Mouse (Mus musculus) MEL (cell line): ENCODE results near the gene Zfp652. TPM values are rescaled to one million over a fixed set of nuclear protein-coding genes. Genes with fewer than 3 reads are reported as not detected.

Experiments
- DNase-seq: peaks from one replicate; pipeline ENCODE4 v3.0.0; 2011; ENCODE audit warnings: low read depth, low spot score
- H3K27ac ChIP-seq: 2 replicates; pipeline ENCODE4 v1.5.1; 2012; ENCODE audit warnings: low read depth, mild to moderate bottlenecking, control low read depth, low read length, moderate library complexity; ENCODE audit not compliant: control insufficient read depth
- H3K27me3 ChIP-seq, 2 experiments: fragments of 150-350 bp in 1 of 2; sonication (generic) in 1 of 2; 2 replicates each; pipeline ENCODE4 v1.6.1; 2012; ENCODE audit warnings: low read length in 2 of 2, mild to moderate bottlenecking in 2 of 2, improper control_type of control experiment in 1 of 2, moderate library complexity in 1 of 2; ENCODE audit not compliant: insufficient read depth in 2 of 2, control insufficient read depth in 1 of 2
- H3K36me3 ChIP-seq, 2 experiments: 2 replicates each; pipeline ENCODE4 v1.6.1; 2012 to 2014; ENCODE audit warnings: low read length in 2 of 2, improper control_type of control experiment in 1 of 2, inconsistent platforms in 1 of 2, mild to moderate bottlenecking in 1 of 2; ENCODE audit not compliant: insufficient read depth in 2 of 2, control insufficient read depth in 1 of 2
- H3K4me1 ChIP-seq, 2 experiments: fragments of 150-350 bp in 1 of 2; sonication (generic) in 1 of 2; 2 replicates each; pipeline ENCODE4 v1.6.1; 2012; ENCODE audit warnings: low read length in 2 of 2, improper control_type of control experiment in 1 of 2, mild to moderate bottlenecking in 1 of 2; ENCODE audit not compliant: insufficient read depth in 2 of 2, control insufficient read depth in 1 of 2
- H3K4me3 ChIP-seq, 2 experiments: fragments of 150-350 bp in 1 of 2; sonication (generic) in 1 of 2; 2 replicates each; pipeline ENCODE4 v1.5.1; 2012; ENCODE audit warnings: low read depth in 2 of 2, low read length in 2 of 2, mild to moderate bottlenecking in 2 of 2, moderate library complexity in 2 of 2, control low read depth in 1 of 2, improper control_type of control experiment in 1 of 2; ENCODE audit not compliant: control insufficient read depth in 1 of 2, insufficient read depth in 1 of 2
- H3K79me2 ChIP-seq: 2 replicates; pipeline ENCODE4 v1.6.1; 2012; ENCODE audit warnings: mild to moderate bottlenecking, low read length, moderate library complexity; ENCODE audit not compliant: control insufficient read depth, poor library complexity, insufficient read depth
- H3K9ac ChIP-seq: 2 replicates; pipeline ENCODE4 v1.6.1; 2012; ENCODE audit warnings: low read depth, mild to moderate bottlenecking, control low read depth, low read length, moderate library complexity; ENCODE audit not compliant: control insufficient read depth, poor library complexity, severe bottlenecking
- H3K9me3 ChIP-seq: fragments of 150-350 bp; sonication (generic); replicated peaks from 2 replicates; pipeline ENCODE4 v1.6.1; 2012; ENCODE audit warnings: mild to moderate bottlenecking, low read length, improper control_type of control experiment, moderate library complexity; ENCODE audit not compliant: insufficient read depth
- CHD1 ChIP-seq: IDR thresholded peaks from 2 replicates; pipeline ENCODE4 v1.6.1; 2012; ENCODE audit warnings: low read depth, mild to moderate bottlenecking, inconsistent platforms, low read length, improper control_type of control experiment
- EP300 ChIP-seq, 2 experiments: IDR thresholded peaks; 2 replicates each; pipeline ENCODE4 v1.6.1; 2011; ENCODE audit warnings: improper control_type of control experiment in 2 of 2, low read length in 2 of 2, low read depth in 1 of 2, mild to moderate bottlenecking in 1 of 2
- GATA1 ChIP-seq: IDR thresholded peaks from 2 replicates; pipeline ENCODE4 v1.6.1; 2011; ENCODE audit warnings: low read depth, low read length, improper control_type of control experiment
- HCFC1 ChIP-seq: IDR thresholded peaks from 2 replicates; pipeline ENCODE4 v1.6.1; 2012; ENCODE audit warnings: low read depth, mild to moderate bottlenecking, inconsistent platforms, low read length, improper control_type of control experiment, moderate library complexity
- MAZ ChIP-seq: IDR thresholded peaks from 2 replicates; pipeline ENCODE4 v1.6.1; 2012; ENCODE audit warnings: low read depth, mild to moderate bottlenecking, inconsistent platforms, low read length, improper control_type of control experiment
- MEF2A ChIP-seq: IDR thresholded peaks from 2 replicates; pipeline ENCODE4 v1.6.1; 2014; ENCODE audit warnings: low read depth, mild to moderate bottlenecking, inconsistent platforms, low read length, improper control_type of control experiment; ENCODE audit not compliant: poor library complexity, insufficient replicate concordance, severe bottlenecking; ENCODE audit errors: extremely low read depth
- MXI1 ChIP-seq: IDR thresholded peaks from 2 replicates; pipeline ENCODE4 v1.6.1; 2011; ENCODE audit warnings: mild to moderate bottlenecking, low read depth, low read length, improper control_type of control experiment
- MYB ChIP-seq: IDR thresholded peaks from 2 replicates; pipeline ENCODE4 v1.6.1; 2011; ENCODE audit warnings: mild to moderate bottlenecking, low read depth, low read length, improper control_type of control experiment
- MYC ChIP-seq: IDR thresholded peaks from 2 replicates; pipeline ENCODE4 v1.6.1; 2011; ENCODE audit warnings: low read depth, mild to moderate bottlenecking, low read length, improper control_type of control experiment, moderate library complexity
- POLR2A ChIP-seq, 2 experiments: IDR thresholded peaks; 2 replicates each; pipeline ENCODE4 v1.6.1; 2011 to 2012; ENCODE audit warnings: low read length in 2 of 2, mild to moderate bottlenecking in 2 of 2, control low read depth in 1 of 2, improper control_type of control experiment in 1 of 2, low read depth in 1 of 2, moderate library complexity in 1 of 2; ENCODE audit not compliant: control insufficient read depth in 1 of 2, insufficient read depth in 1 of 2, poor library complexity in 1 of 2
- RCOR1 ChIP-seq: IDR thresholded peaks from 2 replicates; pipeline ENCODE4 v1.6.1; 2012; ENCODE audit warnings: low read depth, mild to moderate bottlenecking, inconsistent platforms, low read length, improper control_type of control experiment
- SIN3A ChIP-seq: IDR thresholded peaks from 2 replicates; pipeline ENCODE4 v1.6.1; 2012; ENCODE audit warnings: low read length, improper control_type of control experiment, inconsistent platforms
- TAL1 ChIP-seq: IDR thresholded peaks from 2 replicates; pipeline ENCODE4 v1.6.1; 2012; ENCODE audit warnings: mild to moderate bottlenecking, inconsistent platforms, low read length, moderate library complexity, mixed read lengths
- TBP ChIP-seq: IDR thresholded peaks from 2 replicates; pipeline ENCODE4 v1.8.0; 2011; ENCODE audit warnings: low read depth, low read length, improper control_type of control experiment
- UBTF ChIP-seq: IDR thresholded peaks from 2 replicates; pipeline ENCODE4 v1.6.1; 2012; ENCODE audit warnings: low read depth, mild to moderate bottlenecking, inconsistent platforms, low read length, improper control_type of control experiment, moderate library complexity, borderline replicate concordance; ENCODE audit not compliant: insufficient read depth
- ZMIZ1 ChIP-seq: IDR thresholded peaks from 2 replicates; pipeline ENCODE4 v1.6.1; 2012; ENCODE audit warnings: low read depth, mild to moderate bottlenecking, inconsistent platforms, low read length, improper control_type of control experiment, moderate library complexity
- ZNF384 ChIP-seq: IDR thresholded peaks from 2 replicates; pipeline ENCODE4 v1.6.1; 2012; ENCODE audit warnings: low read depth, mild to moderate bottlenecking, inconsistent platforms, low read length, improper control_type of control experiment
- polyA plus RNA-seq, 2 experiments: library from polyadenylated mRNA; stranded (reverse) in 1 of 2; unstranded in 1 of 2; fragments of >175 nt in 1 of 2; fragments of >200 nt in 1 of 2; gene quantifications; 2 replicates each; pipeline versions ENCODE4 v1.2.1 to v1.2.4; 2012; ENCODE audit warnings: low replicate concordance in 2 of 2, low read depth in 1 of 2; ENCODE audit not compliant: insufficient read length in 2 of 2, insufficient read depth in 1 of 2, missing spikeins in 1 of 2
- total RNA-seq: library from RNA; depleted of rRNA; stranded (reverse); fragments of 300-350 nt; gene quantifications from 2 replicates; pipeline ENCODE4 v1.2.3, GENCODE M21; 2012

Gene Zfp652
- total and polyA plus RNA-seq, 3 experiments: 19.3 to 38.5 (median 31.8) TPM

GRCm38 (mm10) chr11:95808448-95809011 is 96.1 kb downstream of the Zfp652 start:
- Histone ChIP-seq H3K9me3 (no peaks in the 10 kb centered on the region), H3K9ac (peak overlapping the region; percentile 40), H3K4me1 (peaks cover 18 to 42% of the 10 kb centered on the region in 2 experiments), H3K79me2 (no peaks in the 10 kb centered on the region), H3K36me3 (peaks cover 0 to 22% of the 10 kb centered on the region in 2 experiments; a peak in 2 of 4 replicates), H3K4me3 (no peak overlapping the region), H3K27ac (peak overlapping the region; percentile 61), H3K27me3 (no peaks in the 10 kb centered on the region)
- TF ChIP-seq EP300 (IDR thresholded peaks at IDR 0.05; ENCODE audit: low read depth in 1 of 2, low read length in 2 of 2) (peak in 1 of 2 experiments; percentile 78; a peak in 1 of 4 replicates), TBP (peak; percentile 59; the same call in 1 of the 2 replicates), HCFC1 (no peak), GATA1 (0 out of 2 replicates have a peak, but pooled peaks have one; percentile 9), MXI1 (no peak), POLR2A (IDR thresholded peaks at IDR 0.05; ENCODE audit: control insufficient read depth in 1 of 2, insufficient read depth in 1 of 2, low read depth in 1 of 2, low read length in 2 of 2, poor library complexity in 1 of 2) (peak in 1 of 2 experiments; percentile 25; a peak in 1 of 4 replicates), RCOR1 (0 out of 2 replicates have a peak, but pooled peaks have one; percentile 2), SIN3A (peak; percentile 35)
- DNase-seq: peak; percentile 84

- Histone ChIP-seq H3K36me3 (peaks cover 0 to 22% of the 10 kb centered on the region in 2 experiments; a peak in 2 of 4 replicates), H3K79me2 (no peaks in the 10 kb centered on the region), H3K9me3 (no peaks in the 10 kb centered on the region), H3K9ac (no peak overlapping the region), H3K4me3 (no peak overlapping the region), H3K27me3 (no peaks in the 10 kb centered on the region), H3K27ac (no peak overlapping the region), H3K4me1 (peaks cover 18 to 42% of the 10 kb centered on the region in 2 experiments)
- DNase-seq: peak; percentile 77
- TF ChIP-seq MAZ (no peak), MYB (no peak), MEF2A (no peak), CHD1 (no peak), TAL1 (no peak), ZNF384 (no peak), UBTF (0 out of 2 replicates have a peak, but pooled peaks have one; percentile 56), MYC (no peak), ZMIZ1 (no peak), TBP (peak; percentile 78)
Observed at GRCm38 (mm10) chr11:95809603-95810002, 97.1 kb downstream of the Zfp652 start.
